Mouse (Mus musculus): ENCODE data around the gene Vmn1r6.

GRCm38 (mm10) chr6:57031984-57032383 is 34.9 kb downstream of the Vmn1r6 start, which contains the start of gene Vmn1r8:
- no peak for TF ChIP-seq POLR2A (IDR thresholded peaks at IDR 0.05; ENCODE audit: insufficient read depth, low read depth, low read length)
- no peak for TF ChIP-seq CTCF (IDR thresholded peaks at IDR 0.05; ENCODE audit: insufficient read depth, low read depth, low read length)

Measured in olfactory bulb, adult 2 months (tissue).